Mouse (Mus musculus) liver, postnatal 0 days (tissue): ENCODE data around the gene Pgbd5.

Experiments used
- CTCF ChIP-seq: sonication (generic); IDR thresholded peaks from 2 replicates; pipeline ENCODE4 v1.5.1; 2016; ENCODE audit warnings: antibody characterized with exemption, low read depth
- EP300 ChIP-seq: IDR thresholded peaks from 2 replicates; pipeline ENCODE4 v1.6.1; 2016; ENCODE audit warnings: antibody characterized with exemption, low read depth, mild to moderate bottlenecking

GRCm38 (mm10) chr8:124416646-124417045 lies 22.8 kb downstream of the Pgbd5 start:
- TF ChIP-seq CTCF: no peak
- no peak for TF ChIP-seq EP300
